Mouse (Mus musculus): ENCODE measurements around the gene Sirpa.

Sirpa gene

GRCm38 (mm10) chr2:129606269-129606668 lies 13.6 kb downstream of the Sirpa start:
- DNase-seq (ENCODE audit: low spot score) = no peak

- DNase-seq (ENCODE audit: low spot score) = no peak
Measured at GRCm38 (mm10) chr2:129606899-129607298, 14.3 kb downstream of the Sirpa start.

DNA sequence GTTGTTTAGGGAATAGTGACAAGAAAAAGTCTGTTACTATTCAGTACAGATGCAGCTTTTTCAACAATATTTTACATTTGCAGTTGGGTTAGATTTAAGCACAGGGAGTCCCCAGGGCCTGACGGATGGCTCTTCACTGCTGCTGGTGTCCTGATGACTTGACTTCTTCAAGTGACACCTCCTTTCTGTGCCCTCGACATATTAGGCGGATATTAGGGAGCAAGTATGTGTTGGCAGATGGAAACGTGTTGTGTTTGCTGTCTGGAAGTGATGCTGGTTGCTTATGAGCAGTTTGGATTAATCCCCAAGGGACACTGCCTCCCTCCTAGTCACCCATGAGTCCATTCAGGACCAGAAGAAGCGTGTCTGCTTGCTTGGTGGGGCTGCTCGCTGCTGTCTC lies 21.3 kb downstream of the Sirpa start:
- no peak for DNase-seq (ENCODE audit: low spot score)

DNA sequence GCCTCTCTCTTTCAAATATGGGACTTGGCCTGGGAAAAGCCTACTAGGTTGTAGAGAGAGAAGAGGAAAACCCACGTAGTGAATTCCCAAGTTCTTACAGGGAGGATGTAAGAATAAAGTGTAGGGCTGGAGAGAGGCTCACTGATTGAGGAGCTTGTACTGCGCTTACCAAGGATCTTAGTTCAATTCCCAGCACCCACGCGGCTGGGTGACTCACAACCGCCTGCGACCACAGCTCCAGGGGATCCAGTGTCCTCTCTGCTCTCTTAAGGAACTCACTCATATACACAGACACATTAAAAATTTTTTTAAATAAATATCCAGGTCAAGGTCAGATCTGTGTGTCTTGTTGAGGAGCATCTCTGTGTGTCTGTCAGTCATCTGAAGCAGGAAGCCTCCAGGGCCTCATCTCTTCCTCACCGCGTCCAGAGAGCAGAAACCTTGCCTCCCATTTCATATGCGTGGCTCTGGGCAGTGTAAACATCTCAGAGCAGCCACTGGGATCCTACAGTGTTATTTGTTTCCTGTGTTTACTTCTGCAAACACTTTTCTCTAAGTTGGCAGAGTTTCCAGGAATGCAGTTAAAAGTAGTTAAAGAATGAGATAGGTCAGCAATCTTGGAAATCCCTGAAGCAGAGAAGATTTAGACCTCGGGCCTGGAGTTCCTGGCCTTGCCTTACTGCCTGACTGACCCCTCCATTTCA lies 22.0 kb downstream of the Sirpa start:
- DNase-seq (ENCODE audit: low spot score) = no peak

DNA sequence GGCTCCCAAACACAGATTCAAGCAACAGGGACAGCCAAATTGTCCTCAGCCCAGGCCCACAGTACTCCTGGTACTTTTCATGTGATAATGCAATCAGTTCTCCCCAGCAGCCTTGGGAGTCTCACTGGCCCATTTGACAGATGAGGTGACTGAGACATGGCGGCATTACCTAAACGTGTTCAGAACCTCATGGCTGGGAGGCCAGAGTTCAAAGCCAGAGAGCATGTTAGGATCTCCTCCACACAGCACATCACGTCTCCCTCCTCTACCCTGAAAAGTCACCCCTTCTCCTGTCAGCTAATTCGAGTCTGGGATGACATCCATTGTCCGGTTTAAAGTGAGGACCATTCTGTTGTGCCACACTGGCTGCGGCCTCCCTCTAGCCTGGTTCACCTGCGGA lies 27.5 kb downstream of the Sirpa start:
- no peak for DNase-seq (ENCODE audit: low spot score)

DNA sequence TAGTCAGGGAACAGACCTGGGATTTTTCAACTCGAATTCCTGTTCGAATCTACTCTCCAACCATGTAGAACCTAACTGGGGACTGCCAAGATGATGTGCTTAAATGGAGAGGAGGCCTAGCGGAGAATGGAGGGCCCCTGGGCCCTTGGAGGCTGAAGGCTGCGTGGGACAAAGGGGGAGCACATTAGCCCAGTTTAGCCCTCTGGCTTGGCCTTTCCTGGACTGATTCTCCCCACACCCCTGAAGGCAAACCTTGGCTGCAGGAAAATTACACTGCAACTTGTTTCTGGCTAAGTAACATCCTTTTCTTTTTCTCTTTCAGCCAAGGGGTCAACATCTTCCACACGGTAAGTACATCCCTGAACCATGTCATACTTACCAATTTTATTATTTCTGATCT lies 28.2 kb downstream of the Sirpa start:
- DNase-seq (ENCODE audit: low spot score) = no peak

- DNase-seq (ENCODE audit: low spot score) = no peak
Measured at GRCm38 (mm10) chr2:129621654-129622490, 29.2 kb downstream of the Sirpa start.

GRCm38 (mm10) chr2:129622918-129623317 lies 30.3 kb downstream of the Sirpa start:
- no peak for DNase-seq (ENCODE audit: low spot score)

DNA sequence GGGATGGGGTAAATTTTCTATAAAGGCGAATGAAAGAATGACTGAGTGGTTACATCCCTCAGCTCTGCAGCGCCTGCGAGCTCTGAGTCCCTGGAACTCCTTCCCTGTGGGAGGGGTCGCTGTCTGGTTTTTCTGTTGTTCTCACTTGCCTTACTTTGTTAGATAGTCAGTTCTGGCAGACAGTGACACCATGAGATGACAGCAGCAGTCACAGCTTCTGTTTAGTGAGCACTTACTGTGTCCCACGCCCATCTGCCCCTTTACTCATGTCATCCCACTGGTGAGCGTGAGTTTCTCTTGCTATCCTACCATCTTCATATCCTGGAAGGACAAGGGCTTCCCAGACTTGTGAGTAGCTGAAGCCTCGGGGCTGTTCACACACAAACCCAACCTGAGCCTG lies 31.1 kb downstream of the Sirpa start:
- peak; percentile 55 for DNase-seq (ENCODE audit: low spot score)

DNA sequence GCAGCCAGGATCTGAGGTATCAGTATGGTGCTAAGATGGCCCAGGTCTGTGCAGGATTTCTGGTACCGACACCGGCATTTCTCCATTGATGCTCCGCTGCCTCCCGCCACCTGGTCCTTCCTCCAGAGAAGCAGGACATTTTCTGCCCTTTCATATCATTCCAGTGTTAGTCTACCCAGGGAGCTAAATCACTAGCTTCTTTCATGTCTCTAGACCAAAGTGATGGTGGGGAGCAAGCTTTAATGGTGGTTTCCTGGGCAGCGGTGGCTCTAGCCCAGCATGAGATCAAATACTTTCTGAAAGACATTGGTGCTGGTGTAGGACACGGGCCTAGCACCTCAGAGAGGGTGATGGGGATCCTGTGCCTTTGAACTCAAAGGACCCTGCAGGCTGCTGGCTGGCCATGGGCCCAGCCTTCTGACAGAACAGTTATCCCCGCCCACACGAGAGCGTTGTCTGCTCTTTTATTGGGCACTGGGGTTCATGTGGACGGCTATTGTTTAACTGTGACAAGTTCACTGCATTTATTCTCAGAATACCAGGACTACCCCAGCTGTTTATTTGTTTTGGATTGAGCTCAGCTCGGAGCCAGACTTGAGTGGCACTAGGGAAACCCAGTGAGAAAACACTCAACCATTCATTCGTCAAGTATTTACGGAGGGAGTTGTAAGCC lies 31.7 kb downstream of the Sirpa start:
- DNase-seq (ENCODE audit: low spot score) = no peak

GRCm38 (mm10) chr2:129624956-129625355 lies 32.3 kb downstream of the Sirpa start:
- DNase-seq (ENCODE audit: low spot score) = no peak

GRCm38 (mm10) chr2:129625845-129626244 lies 33.2 kb downstream of the Sirpa start:
- DNase-seq (ENCODE audit: low spot score) = no peak

DNA sequence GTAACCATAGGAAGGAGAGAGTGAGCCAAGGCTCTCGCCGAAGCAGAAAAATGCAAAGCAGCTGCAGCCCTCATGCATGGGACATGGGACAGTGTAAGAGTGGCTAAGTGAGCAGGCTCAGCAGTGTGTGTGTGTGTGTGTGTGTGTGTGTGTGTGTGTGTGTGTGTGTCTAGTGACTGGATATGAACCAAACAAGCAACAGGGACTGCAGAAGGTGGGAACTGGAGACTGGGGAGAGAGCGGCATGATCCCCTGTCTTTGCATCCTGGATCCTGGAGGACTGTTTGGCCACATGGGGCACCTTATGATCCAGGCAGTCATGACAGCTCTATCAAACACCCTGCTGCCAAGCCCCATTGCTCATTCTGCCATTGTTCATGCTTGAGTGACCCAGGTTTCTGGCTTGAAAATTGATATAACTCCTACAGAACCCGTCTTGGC lies 34.0 kb downstream of the Sirpa start:
- no peak for DNase-seq (ENCODE audit: low spot score)

DNA sequence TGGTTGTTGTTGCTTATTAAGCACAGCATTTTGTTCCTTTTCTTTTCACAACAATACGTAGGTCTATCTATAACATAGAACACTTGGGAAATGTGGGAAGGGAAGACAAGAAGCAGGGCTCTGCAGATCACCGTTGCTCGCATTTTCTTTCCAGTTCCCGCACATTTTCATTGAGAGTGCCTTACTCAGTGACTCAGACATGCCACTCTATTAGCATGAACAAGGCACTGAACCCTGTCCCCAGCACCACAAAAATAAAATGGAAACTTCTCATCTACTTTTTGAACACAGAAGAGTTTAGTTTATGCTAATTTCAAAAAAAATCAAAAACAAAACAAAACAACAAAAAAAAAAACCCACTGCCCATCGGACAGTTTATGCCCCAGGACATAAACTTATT lies 34.5 kb downstream of the Sirpa start:
- DNase-seq (ENCODE audit: low spot score) = no peak

DNA sequence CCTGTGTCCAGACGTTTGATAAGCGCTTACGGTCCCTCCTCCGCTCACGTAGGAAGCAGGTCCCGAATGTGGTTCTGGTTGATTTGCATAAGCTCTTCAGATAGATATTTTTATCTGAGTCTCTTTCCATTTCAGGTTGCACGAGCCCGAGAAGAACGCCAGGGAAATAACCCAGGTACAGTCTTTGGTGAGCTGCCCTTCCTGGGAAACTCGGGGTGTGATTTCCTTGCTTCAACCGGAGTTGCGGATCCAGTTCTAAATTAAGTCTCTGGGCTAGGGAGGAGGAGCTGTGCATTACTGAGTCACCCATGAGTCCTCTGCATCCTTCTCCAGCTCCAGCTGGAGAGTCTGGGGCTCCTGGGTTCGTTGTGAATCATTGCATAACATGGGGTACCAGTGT lies 35.2 kb downstream of the Sirpa start:
- DNase-seq (ENCODE audit: low spot score) = no peak

GRCm38 (mm10) chr2:129628456-129629185 lies 36.0 kb downstream of the Sirpa start:
- DNase-seq (ENCODE audit: low spot score) = no peak

DNA sequence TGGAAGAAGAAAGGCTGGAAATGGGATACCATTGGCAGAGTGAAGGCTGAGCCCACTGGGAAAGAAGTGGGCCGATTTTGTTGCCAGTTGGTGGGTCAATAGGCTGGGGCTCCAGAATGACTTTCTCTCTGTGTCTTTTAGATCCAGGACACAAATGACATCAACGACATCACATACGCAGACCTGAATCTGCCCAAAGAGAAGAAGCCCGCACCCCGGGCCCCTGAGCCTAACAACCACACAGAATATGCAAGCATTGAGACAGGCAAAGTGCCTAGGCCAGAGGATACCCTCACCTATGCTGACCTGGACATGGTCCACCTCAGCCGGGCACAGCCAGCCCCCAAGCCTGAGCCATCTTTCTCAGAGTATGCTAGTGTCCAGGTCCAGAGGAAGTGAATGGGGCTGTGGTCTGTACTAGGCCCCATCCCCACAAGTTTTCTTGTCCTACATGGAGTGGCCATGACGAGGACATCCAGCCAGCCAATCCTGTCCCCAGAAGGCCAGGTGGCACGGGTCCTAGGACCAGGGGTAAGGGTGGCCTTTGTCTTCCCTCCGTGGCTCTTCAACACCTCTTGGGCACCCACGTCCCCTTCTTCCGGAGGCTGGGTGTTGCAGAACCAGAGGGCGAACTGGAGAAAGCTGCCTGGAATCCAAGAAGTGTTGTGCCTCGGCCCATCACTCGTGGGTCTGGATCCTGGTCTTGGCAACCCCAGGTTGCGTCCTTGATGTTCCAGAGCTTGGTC lies 37.3 kb downstream of the Sirpa start:
- no peak for DNase-seq (ENCODE audit: low spot score)

DNA sequence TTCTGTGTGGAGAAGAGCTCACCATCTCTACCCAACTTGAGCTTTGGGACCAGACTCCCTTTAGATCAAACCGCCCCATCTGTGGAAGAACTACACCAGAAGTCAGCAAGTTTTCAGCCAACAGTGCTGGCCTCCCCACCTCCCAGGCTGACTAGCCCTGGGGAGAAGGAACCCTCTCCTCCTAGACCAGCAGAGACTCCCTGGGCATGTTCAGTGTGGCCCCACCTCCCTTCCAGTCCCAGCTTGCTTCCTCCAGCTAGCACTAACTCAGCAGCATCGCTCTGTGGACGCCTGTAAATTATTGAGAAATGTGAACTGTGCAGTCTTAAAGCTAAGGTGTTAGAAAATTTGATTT lies 37.9 kb downstream of the Sirpa start:
- DNase-seq (ENCODE audit: low spot score) = no peak

DNA sequence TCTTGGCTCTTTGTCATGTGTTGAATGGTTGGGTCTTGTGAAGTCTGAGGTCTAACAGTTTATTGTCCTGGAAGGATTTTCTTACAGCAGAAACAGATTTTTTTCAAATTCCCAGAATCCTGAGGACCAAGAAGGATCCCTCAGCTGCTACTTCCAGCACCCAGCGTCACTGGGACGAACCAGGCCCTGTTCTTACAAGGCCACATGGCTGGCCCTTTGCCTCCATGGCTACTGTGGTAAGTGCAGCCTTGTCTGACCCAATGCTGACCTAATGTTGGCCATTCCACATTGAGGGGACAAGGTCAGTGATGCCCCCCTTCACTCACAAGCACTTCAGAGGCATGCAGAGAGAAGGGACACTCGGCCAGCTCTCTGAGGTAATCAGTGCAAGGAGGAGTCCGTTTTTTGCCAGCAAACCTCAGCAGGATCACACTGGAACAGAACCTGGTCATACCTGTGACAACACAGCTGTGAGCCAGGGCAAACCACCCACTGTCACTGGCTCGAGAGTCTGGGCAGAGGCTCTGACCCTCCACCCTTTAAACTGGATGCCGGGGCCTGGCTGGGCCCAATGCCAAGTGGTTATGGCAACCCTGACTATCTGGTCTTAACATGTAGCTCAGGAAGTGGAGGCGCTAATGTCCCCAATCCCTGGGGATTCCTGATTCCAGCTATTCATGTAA lies 38.5 kb downstream of the Sirpa start:
- DNase-seq (ENCODE audit: low spot score) = no peak

- no peak for DNase-seq (ENCODE audit: low spot score)
Measured at GRCm38 (mm10) chr2:129632324-129632723, 39.7 kb downstream of the Sirpa start.
